Mouse (Mus musculus) layer of hippocampus, adult 8-10 months (tissue): Measurements from ENCODE around the gene Slc25a16. TPM values are rescaled to one million over a fixed set of nuclear protein-coding genes. Genes with fewer than 3 reads are reported as not detected.

Experiments
- DNase-seq, 2 experiments: peaks; one replicate each; pipeline ENCODE4 v3.0.0; 2022; ENCODE audit warnings: low spot score in 2 of 2
- total RNA-seq, 4 experiments: library from RNA; stranded (reverse); gene quantifications; 2 replicates each; pipeline ENCODE4 v1.2.4; 2022

Slc25a16 gene
- 10 to 100 TPM; 36.4 to 40.7 (median 38.9) TPM for total RNA-seq

- DNase-seq = peak; percentile 84 to 92
These were observed at the start of gene Slc25a16 for GRCm38 (mm10) chr10:62919925-62920765. Slc25a16 (plus strand) TSS chr10:62920633.

DNA sequence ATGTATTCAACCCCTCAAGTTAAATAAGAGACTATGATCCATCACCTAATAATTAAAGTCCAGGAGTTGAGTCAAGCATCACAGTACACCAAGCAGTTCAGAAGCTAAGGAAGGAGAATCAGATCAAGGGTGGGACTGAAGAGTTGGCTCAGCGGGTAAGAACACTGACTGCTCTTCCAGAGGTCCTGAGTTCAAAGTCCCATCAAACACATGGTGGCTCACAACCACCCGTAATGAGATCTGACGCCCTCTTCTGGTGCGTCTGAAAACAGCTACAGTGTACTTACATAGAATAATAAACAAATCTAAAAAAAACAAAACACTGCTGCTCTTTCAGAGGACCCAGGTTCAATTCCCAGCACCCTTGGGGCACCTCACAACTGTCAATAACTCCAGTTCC, 45.6 kb upstream of the Slc25a16 start:
- DNase-seq = no peak

DNA sequence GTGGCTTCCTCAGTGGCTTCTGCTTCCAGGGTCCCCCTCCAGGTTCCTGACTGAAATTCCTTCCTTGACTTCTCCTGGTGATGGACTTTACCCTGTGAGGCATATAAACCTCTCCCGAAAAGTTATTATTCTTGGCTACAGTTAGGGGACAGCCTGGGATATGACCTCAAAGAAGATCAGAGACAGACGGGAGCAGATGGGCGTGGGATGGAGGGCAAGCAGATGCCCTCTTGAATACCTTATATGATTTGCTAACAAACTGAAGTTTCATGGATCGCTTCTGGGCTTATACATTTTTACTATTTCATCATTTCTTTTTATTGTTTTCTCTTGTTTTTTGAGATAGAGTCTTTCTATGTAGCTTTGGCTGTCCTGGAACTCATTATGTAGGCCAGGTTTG, 44.9 kb upstream of the Slc25a16 start:
- no peak for DNase-seq

- no peak for DNase-seq
These were observed 42.4 kb upstream of the Slc25a16 start for GRCm38 (mm10) chr10:62878056-62878455.

DNA sequence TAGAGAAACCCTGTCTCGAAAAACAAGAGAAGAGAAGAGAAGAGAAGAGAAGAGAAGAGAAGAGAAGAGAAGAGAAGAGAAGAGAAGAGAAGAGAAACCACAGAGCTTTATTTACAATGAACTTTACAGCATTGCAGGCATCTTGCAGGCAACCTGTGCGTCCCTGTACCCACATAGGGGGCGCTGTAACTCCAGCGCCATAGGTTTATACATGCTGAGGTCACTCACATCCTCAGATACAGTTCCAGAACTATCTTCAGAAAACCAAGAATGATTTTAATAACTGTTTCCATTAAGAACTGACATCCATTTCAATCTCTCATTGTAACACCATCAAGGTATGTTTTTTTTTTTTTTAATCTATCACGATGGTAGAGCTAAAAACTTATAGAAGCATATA, 39.2 kb upstream of the Slc25a16 start:
- no peak for DNase-seq

DNA sequence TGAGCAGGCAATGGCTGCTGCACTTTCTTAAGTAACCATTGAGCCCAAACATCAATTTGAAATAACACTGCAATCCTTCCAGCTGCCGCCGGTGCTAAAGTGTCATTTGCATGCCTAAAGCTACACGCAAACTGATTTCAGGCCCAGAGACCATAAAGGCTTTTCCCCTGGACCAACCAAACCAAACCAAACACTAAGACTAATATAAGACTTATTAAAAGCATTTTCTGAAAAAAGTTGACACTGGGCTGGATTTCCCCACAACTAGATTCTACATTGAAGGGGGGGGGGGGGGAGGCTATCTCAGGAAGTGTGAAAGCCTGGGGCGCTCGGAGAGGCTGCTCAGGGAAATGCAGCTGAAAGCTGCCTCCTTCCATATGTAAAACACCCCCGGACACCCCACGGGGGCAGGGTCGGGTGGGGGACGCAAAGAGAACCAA, 36.5 kb upstream of the Slc25a16 start:
- no peak for DNase-seq

GRCm38 (mm10) chr10:62884517-62884916, 35.9 kb upstream of the Slc25a16 start:
- no peak for DNase-seq

GRCm38 (mm10) chr10:62885460-62885859, 35.0 kb upstream of the Slc25a16 start:
- no peak for DNase-seq

GRCm38 (mm10) chr10:62885969-62886798, 34.2 kb upstream of the Slc25a16 start:
- DNase-seq = no peak

- DNase-seq = no peak
These were observed 33.4 kb upstream of the Slc25a16 start for GRCm38 (mm10) chr10:62886799-62887591.

DNA sequence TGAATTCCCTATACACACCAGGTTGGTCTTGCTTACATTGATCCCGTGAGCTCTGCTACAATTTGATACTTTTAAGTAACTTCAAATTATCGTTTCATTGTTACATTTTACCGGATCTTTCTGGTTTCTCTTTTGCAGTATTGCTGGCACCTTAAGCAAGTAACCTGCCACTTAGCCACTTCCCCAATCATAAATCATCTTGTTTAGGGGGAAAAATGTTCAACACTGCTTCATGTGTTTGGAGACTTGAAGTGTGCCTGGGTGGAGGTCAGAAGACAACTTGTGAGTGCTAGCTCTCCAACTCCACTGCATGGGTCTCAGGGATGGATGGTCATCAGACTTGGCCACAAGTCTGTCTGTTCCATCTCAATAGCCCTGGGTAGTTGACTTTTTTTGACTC, 29.4 kb upstream of the Slc25a16 start:
- no peak for DNase-seq

- no peak for DNase-seq
These were observed 27.7 kb upstream of the Slc25a16 start for GRCm38 (mm10) chr10:62892549-62893232.

DNA sequence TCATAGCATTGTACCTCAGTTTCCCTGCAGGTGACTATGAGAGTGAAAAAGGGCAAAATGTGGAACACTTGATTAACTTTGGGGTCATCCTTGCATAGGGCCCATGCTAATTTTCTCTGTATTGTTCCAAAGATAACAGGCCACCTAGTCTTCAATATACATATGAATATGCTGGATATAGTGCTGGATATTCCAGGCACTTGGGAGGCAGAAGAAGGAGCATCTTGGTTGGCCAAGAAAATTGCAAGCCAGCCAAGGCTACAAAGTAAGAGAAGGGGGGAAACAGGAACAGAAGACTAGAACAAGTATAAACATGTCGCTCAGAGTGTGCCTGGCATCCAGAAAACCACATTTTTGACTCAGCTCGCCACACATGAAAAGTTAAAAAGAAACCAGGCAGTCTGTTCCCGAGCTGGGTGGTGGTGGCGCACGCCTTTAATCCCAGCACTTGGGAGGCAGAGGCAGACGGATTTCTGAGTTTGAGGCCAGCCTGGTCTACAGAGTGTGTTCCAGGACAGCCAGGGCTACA, 27.0 kb upstream of the Slc25a16 start:
- DNase-seq = no peak

DNA sequence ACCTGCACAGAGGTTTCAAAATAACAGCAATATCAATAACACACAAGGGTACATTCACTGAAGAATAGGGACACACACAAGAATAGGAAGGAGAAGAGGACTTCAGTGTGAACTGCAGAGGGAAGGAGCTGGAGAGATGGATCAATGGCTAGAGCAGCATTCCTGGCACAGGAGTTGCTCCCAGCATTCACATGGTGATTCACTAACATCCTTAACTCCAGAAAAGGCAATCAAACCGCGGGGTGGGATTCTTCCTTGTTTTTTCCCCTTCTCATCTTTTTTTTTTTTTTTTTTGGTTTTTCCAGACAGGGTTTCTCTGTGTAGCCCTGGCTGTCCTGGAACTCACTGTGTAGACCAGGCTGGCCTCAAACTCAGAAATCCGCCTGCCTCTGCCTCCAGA, 26.0 kb upstream of the Slc25a16 start:
- DNase-seq = no peak

- DNase-seq = no peak
These were observed 25.0 kb upstream of the Slc25a16 start for GRCm38 (mm10) chr10:62895386-62895785.

DNA sequence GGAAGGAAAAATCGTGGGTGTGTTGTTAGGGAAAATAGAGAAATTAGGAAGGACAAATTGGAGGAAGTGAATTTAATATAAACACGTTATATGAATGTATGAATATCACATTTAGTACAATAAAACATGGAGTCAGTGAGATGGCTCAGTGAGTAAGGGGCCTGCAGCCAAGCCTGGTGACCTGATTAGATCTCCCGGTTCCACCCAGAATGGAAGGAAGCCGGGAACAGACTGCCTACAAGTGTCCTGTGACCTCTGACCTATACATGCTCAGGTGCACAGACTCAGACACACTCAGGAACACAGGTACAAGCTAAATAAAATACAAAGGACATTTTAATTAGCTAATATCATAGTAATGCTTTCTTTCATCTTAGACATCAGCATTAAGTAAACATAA, 24.4 kb upstream of the Slc25a16 start:
- no peak for DNase-seq

DNA sequence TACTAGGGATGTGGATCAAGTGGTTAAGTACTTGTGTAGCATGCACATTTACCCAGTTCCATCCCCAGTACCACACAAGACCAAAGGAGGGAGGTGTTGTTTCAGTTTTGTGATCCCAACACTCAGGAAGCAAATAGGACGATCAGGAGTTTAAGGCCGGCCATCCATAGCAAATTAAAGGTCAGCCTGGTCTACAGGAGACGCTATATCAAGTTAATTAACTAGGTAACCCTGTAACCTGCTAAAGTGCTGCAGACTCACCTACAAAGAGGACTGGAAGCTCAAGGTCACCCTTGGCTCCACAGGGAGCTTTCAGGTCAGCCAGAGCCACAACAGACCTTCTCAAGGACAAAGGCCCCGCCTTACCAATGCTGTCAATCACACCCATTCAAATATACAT, 23.7 kb upstream of the Slc25a16 start:
- DNase-seq = no peak

- DNase-seq = no peak
These were observed 23.0 kb upstream of the Slc25a16 start for GRCm38 (mm10) chr10:62897437-62897836.

DNA sequence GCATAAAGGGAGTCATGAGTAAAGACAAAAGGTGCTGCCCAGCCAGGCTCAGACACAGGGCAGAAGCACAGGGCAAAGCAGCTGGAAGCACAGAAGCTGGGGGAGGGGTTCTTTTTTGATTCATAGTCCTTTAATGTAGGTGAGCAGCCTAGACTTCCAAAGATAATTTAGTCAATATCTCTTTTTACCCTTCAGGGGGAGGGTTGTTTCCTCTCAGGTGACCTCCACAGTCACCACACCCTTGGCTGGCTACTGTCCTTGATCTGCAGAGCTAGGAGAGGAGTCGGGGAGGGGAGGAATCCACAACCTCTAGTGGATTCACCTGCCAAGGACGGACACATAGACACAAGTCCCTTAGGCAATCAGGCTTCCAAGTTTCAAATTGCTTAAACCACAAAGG, 22.4 kb upstream of the Slc25a16 start:
- DNase-seq = no peak

GRCm38 (mm10) chr10:62900144-62900543, 20.3 kb upstream of the Slc25a16 start:
- DNase-seq = no peak

GRCm38 (mm10) chr10:62901826-62902225, 18.6 kb upstream of the Slc25a16 start:
- DNase-seq = no peak
